Mouse (Mus musculus): ENCODE data around the gene Vps29. TPM values are rescaled to one million over a fixed set of nuclear protein-coding genes. Genes with fewer than 3 reads are reported as not detected.

The Vps29 gene
- polyA plus RNA-seq, 1 experiment from 2014 or later = 103 TPM

DNA sequence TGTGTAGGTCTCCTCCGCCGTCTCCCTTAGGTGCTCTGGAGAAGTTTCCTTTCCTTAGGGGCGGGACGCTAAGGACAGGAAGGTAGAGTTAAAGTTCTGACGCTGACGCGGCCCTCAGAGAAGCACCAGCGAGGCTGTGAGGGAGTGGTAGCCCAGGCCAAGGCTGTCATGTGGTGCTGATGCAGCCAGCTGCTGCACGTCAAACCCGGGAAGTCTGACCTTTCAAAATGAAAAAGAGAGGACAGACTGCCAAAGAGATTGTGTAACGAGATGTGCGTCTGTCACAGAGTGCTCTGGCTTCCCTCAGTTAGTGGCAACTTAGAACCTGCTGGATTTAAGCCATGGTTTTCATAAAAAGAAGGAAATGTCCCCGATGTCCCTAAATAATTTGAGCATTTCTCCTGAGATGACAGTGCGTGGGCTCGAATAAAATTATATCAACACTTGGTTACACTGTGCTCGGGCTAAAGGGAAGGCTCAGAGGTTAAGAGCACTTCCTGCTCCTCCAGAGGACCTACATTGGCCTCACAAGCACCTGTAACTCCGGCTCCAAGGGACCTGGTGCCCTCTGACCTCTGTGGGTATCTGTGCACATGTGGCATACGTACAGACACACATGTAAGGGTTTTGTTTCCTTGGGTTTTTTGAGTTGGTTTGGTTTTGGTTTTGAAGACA is 46.6 kb downstream of the Vps29 start:
- Histone ChIP-seq H3K4me1 (replicated peaks) (peaks cover 11% of the 10 kb centered on the region; the same call in 1 of the 2 replicates), H3K4me2 (no peak overlapping the region), H3K27me3 (no peaks in the 10 kb centered on the region), H3K4me3 (replicated peaks) (no peak overlapping the region), H3K36me3 (replicated peaks) (peaks cover 91% of the 10 kb centered on the region), H3K27ac (replicated peaks) (no peak overlapping the region), H3K9ac (no peak overlapping the region), H3K9me3 (replicated peaks) (no peaks in the 10 kb centered on the region)
- 79% methylated on average over 18 of the region's 18 CpGs for WGBS (ENCODE audit: insufficient replicate concordance)
- ATAC-seq (ENCODE audit: insufficient read depth) = no peak

DNA sequence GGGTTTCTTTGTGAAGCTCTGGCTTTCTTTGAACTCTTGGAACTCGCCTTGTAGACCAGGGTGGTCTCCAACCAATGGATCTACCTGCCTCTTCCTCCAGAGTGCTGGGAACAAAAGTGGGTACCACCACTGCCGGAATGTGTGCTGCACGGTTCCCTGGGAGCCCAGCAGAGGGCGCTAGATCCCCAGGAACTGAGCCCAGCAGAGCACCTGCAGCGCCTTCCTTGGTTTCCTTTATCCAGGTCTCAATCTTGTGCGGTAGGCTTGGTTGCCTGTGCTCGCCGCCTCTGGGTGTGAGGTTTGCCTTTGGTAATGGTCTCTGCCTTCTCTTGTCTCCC is 47.1 kb downstream of the Vps29 start:
- Histone ChIP-seq H3K27me3 (no peaks in the 10 kb centered on the region), H3K9ac (no peak overlapping the region), H3K9me3 (replicated peaks) (no peaks in the 10 kb centered on the region), H3K27ac (replicated peaks) (no peak overlapping the region), H3K4me1 (replicated peaks) (peaks cover 11% of the 10 kb centered on the region; the same call in 1 of the 2 replicates), H3K4me3 (replicated peaks) (no peak overlapping the region), H3K4me2 (no peak overlapping the region), H3K36me3 (replicated peaks) (peaks cover 95% of the 10 kb centered on the region)
- ATAC-seq (ENCODE audit: insufficient read depth) = no peak
- 25% methylated on average over 8 of the region's 8 CpGs for WGBS (ENCODE audit: insufficient replicate concordance)

GRCm38 (mm10) chr5:122402160-122402559 is 48.0 kb downstream of the Vps29 start:
- Histone ChIP-seq H3K9me3 (replicated peaks) (no peaks in the 10 kb centered on the region), H3K27ac (replicated peaks) (no peak overlapping the region), H3K27me3 (no peaks in the 10 kb centered on the region), H3K4me1 (replicated peaks) (peaks cover 9% of the 10 kb centered on the region; the same call in 1 of the 2 replicates), H3K4me3 (replicated peaks) (no peak overlapping the region), H3K9ac (no peak overlapping the region), H3K36me3 (replicated peaks) (peaks cover 96% of the 10 kb centered on the region), H3K4me2 (no peak overlapping the region)
- WGBS (ENCODE audit: insufficient replicate concordance) = 83% methylated on average over 13 of the region's 13 CpGs
- no peak for ATAC-seq (ENCODE audit: insufficient read depth)

DNA sequence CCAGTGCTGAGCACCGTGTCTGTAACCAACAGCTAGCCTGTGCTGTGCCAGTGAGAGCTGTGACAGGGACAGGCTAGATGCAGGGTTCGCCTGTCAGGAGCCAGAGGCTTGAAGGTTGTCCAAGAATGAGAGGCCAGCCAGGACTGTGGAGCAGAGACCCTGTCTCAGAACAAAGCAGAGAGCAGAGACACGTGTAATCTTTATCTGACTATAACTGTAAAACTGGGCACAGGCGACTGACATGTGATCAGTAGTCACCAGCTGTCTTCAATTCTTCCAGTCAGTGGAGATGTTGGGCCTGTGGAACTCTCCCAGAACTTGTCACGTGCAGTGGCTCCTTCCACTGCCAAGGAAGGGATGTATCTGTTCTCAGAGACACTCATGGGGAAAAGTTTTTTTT is 48.6 kb downstream of the Vps29 start:
- peaks cover 96% of the 10 kb centered on the region for H3K36me3 ChIP-seq (replicated peaks)
- no peak overlapping the region for H3K4me3 ChIP-seq (replicated peaks)
- H3K9ac ChIP-seq = no peak overlapping the region
- H3K4me2 ChIP-seq = no peak overlapping the region
- H3K27me3 ChIP-seq = no peaks in the 10 kb centered on the region
- ATAC-seq (ENCODE audit: insufficient read depth) = no peak
- no peak overlapping the region for H3K27ac ChIP-seq (replicated peaks)
- 79% methylated on average over 5 of the region's 5 CpGs for WGBS (ENCODE audit: insufficient replicate concordance)
- peaks cover 9% of the 10 kb centered on the region; the same call in 1 of the 2 replicates for H3K4me1 ChIP-seq (replicated peaks)
- H3K9me3 ChIP-seq (replicated peaks) = no peaks in the 10 kb centered on the region

DNA sequence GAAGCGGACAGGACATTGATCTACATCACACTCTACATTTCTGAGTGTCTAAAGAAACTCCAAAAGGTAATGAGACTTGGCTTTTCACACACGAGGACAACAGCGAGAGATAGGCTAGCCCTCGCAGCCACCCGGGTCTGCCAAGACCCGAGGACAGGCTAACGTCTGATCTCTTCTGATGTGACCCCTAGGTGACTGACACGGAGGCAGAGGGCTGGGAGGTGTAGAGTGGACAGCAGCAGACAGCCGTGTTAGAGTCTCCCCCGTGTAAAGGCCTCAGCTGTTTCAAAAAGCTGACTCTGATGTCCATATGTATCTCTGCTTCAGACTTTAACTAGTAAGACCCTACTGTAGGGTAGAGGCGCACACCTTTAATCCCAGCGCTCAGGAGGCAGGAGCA is 49.2 kb downstream of the Vps29 start:
- Histone ChIP-seq H3K9ac (no peak overlapping the region), H3K4me3 (replicated peaks) (no peak overlapping the region), H3K36me3 (replicated peaks) (peaks cover 90% of the 10 kb centered on the region), H3K4me1 (replicated peaks) (peaks cover 9% of the 10 kb centered on the region; the same call in 1 of the 2 replicates), H3K4me2 (no peak overlapping the region), H3K9me3 (replicated peaks) (no peaks in the 10 kb centered on the region), H3K27me3 (no peaks in the 10 kb centered on the region), H3K27ac (replicated peaks) (no peak overlapping the region)
- no peak for ATAC-seq (ENCODE audit: insufficient read depth)
- 88% methylated on average over 12 of the region's 12 CpGs for WGBS (ENCODE audit: insufficient replicate concordance)

DNA sequence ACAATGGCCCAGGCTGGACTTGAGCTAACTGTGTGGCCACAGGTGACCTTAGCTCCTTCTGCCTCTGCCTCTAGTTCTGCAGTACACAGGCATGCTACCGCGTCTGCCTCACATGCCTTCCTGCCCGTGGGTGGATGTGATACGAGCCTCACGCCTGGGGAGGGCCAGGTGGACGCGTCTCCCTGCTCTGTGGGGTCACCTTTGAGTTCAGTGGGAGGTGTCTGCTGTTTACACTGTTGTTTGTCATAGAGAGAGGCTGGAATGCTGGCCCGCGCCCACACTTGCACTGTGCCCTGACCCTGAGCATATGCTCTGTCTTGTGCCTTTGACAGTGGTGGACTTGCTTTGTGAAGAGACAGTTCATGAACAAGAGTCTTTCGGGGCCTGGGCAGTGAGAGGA is 51.4 kb downstream of the Vps29 start:
- Histone ChIP-seq H3K4me2 (no peak overlapping the region), H3K9ac (no peak overlapping the region), H3K36me3 (replicated peaks) (peaks cover 84% of the 10 kb centered on the region), H3K4me1 (replicated peaks) (0 out of 2 replicates have a peak, but pooled peaks cover 6% of the 10 kb centered on the region), H3K27ac (replicated peaks) (no peak overlapping the region), H3K9me3 (replicated peaks) (no peaks in the 10 kb centered on the region), H3K27me3 (no peaks in the 10 kb centered on the region), H3K4me3 (replicated peaks) (no peak overlapping the region)
- ATAC-seq (ENCODE audit: insufficient read depth) = peak; percentile 66; the same call in 1 of the 2 replicates
- 78% methylated on average over 10 of the region's 10 CpGs for WGBS (ENCODE audit: insufficient replicate concordance)

GRCm38 (mm10) chr5:122409692-122410645 is 55.8 kb downstream of the Vps29 start:
- Histone ChIP-seq H3K4me1 (replicated peaks) (no peaks in the 10 kb centered on the region), H3K9me3 (replicated peaks) (no peaks in the 10 kb centered on the region), H3K9ac (no peak overlapping the region), H3K4me3 (replicated peaks) (no peak overlapping the region), H3K27ac (replicated peaks) (no peak overlapping the region), H3K27me3 (no peaks in the 10 kb centered on the region), H3K4me2 (no peak overlapping the region), H3K36me3 (replicated peaks) (peaks cover 40% of the 10 kb centered on the region)
- 81% methylated on average over 19 of the region's 19 CpGs for WGBS (ENCODE audit: insufficient replicate concordance)
- no peak for ATAC-seq (ENCODE audit: insufficient read depth)

DNA sequence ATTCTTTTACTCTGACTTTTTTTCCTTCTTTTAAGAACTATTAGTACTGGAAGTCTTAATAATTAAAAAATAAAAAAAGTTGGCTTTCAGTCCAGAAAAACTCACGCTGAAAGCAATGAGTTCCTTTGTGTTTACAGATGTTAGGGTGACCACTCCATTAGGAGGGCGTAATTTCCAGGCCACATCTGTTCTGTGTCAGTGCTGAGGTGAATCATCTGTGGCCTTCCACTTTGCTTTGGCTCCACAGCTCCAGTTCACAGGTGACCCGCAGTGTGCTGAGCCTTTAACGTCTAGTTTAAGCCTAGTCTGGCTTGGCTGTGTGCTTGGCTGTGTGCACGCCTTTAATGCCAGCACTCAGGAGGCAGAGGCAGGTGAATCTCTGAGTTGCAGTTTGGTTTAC is 57.7 kb downstream of the Vps29 start:
- no peaks in the 10 kb centered on the region for H3K4me1 ChIP-seq (replicated peaks)
- no peak overlapping the region for H3K4me2 ChIP-seq
- 73% methylated on average over 5 of the region's 5 CpGs for WGBS (ENCODE audit: insufficient replicate concordance)
- H3K4me3 ChIP-seq (replicated peaks) = no peak overlapping the region
- no peak for ATAC-seq (ENCODE audit: insufficient read depth)
- H3K27ac ChIP-seq (replicated peaks) = no peak overlapping the region
- no peaks in the 10 kb centered on the region for H3K27me3 ChIP-seq
- no peaks in the 10 kb centered on the region for H3K9me3 ChIP-seq (replicated peaks)
- no peak overlapping the region for H3K9ac ChIP-seq
- peaks cover 21% of the 10 kb centered on the region for H3K36me3 ChIP-seq (replicated peaks)

DNA sequence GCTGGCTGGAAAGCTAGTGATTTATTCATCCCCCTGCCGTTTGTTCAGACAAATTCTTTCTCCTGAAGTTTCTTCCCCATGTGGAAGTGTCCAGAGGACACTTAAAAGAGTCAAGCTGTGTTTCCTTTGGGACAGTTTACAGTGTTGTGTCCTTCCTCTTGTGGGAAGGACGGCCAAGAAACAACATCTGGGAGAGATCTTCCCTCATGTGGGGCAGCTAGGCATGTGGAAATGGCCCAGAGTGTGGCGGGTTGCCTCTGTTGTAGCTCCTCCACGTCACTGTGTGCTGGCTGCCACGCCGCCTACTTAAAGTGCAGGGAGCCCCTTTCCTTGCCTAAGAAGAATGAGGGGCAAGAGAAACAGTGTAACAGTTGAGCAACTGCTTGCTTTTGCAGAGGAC is 58.7 kb downstream of the Vps29 start:
- Histone ChIP-seq H3K36me3 (replicated peaks) (peaks cover 13% of the 10 kb centered on the region), H3K4me2 (no peak overlapping the region), H3K9ac (no peak overlapping the region), H3K9me3 (replicated peaks) (no peaks in the 10 kb centered on the region), H3K27me3 (no peaks in the 10 kb centered on the region), H3K27ac (replicated peaks) (no peak overlapping the region), H3K4me1 (replicated peaks) (no peaks in the 10 kb centered on the region), H3K4me3 (replicated peaks) (no peak overlapping the region)
- WGBS (ENCODE audit: insufficient replicate concordance) = 50% methylated on average over 6 of the region's 6 CpGs
- ATAC-seq (ENCODE audit: insufficient read depth) = no peak

DNA sequence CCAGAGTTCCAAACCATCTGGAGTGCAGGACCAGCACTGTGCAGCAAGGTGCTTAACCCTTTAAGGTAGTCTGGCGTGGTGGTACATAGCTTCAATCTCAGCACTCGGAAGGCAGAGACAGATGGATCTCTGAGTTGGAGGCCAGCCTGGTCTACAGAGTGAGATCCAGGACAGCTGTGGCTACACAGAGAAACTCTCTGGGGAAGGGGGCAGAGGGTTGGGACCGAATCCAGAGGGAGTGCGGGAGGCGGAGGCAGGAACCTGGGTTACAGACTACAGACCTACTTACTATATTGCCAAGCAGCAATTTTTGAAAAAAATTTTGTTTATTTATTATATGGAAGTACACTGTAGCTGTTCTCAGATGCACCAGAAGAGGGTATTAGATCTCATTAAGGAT is 60.2 kb downstream of the Vps29 start:
- H3K27me3 ChIP-seq = no peaks in the 10 kb centered on the region
- H3K36me3 ChIP-seq (replicated peaks) = peaks cover 11% of the 10 kb centered on the region
- H3K4me1 ChIP-seq (replicated peaks) = no peaks in the 10 kb centered on the region
- no peak for ATAC-seq (ENCODE audit: insufficient read depth)
- H3K9ac ChIP-seq = no peak overlapping the region
- no peaks in the 10 kb centered on the region for H3K9me3 ChIP-seq (replicated peaks)
- no peak overlapping the region for H3K27ac ChIP-seq (replicated peaks)
- H3K4me2 ChIP-seq = no peak overlapping the region
- WGBS (ENCODE audit: insufficient replicate concordance) = 74% methylated on average over 5 of the region's 5 CpGs
- no peak overlapping the region for H3K4me3 ChIP-seq (replicated peaks)
